Mouse (Mus musculus) kidney, embryonic 14.5 days (tissue): ENCODE measurements around the gene Cmtm1. TPM values are rescaled to one million over a fixed set of nuclear protein-coding genes. Genes with fewer than 3 reads are reported as not detected.

Source experiments
- ATAC-seq: fragments of 200-750 bp; cut with Nextera tagmentation; 2 replicates; pipeline ENCODE4 v1.8.0; 2017; ENCODE audit warnings: moderate number of reproducible peaks, mild to moderate bottlenecking, moderate TSS enrichment, moderate library complexity; ENCODE audit not compliant: low FRiP score, low TSS enrichment
- H3K27ac ChIP-seq: fragments of 300-500 bp; sonication (generic); 2 replicates; pipeline ENCODE4 v1.5.1; 2014; ENCODE audit warnings: low read depth, mild to moderate bottlenecking, low read length, moderate library complexity, mixed read lengths
- H3K27me3 ChIP-seq: fragments of 300-500 bp; sonication (generic); 2 replicates; pipeline ENCODE4 v1.6.1; 2014; ENCODE audit warnings: mild to moderate bottlenecking, low read length; ENCODE audit not compliant: control insufficient read depth, insufficient read depth
- H3K36me3 ChIP-seq: fragments of 300-500 bp; sonication (generic); 2 replicates; pipeline ENCODE4 v1.6.1; 2014; ENCODE audit warnings: low read length, mixed read lengths; ENCODE audit not compliant: control insufficient read depth, insufficient read depth
- H3K4me1 ChIP-seq: fragments of 300-500 bp; sonication (generic); 2 replicates; pipeline ENCODE4 v1.6.1; 2014; ENCODE audit warnings: low read length, mixed read lengths; ENCODE audit not compliant: control insufficient read depth, insufficient read depth
- H3K4me2 ChIP-seq: fragments of 300-500 bp; sonication (generic); replicated peaks from 2 replicates; pipeline ENCODE4 v1.6.1; 2014; ENCODE audit warnings: low read depth, mild to moderate bottlenecking, low read length
- H3K4me3 ChIP-seq: fragments of 300-500 bp; sonication (generic); 2 replicates; pipeline ENCODE4 v1.5.1; 2014; ENCODE audit warnings: mild to moderate bottlenecking, low read length
- H3K9ac ChIP-seq: fragments of 300-500 bp; sonication (generic); 2 replicates; pipeline ENCODE4 v1.6.1; 2014; ENCODE audit warnings: low read depth, mild to moderate bottlenecking, low read length, moderate library complexity
- H3K9me3 ChIP-seq: fragments of 300-500 bp; sonication (generic); 2 replicates; pipeline ENCODE4 v1.6.1; 2016; ENCODE audit warnings: low read length; ENCODE audit not compliant: control insufficient read depth
- WGBS: fragments of 180-500 bp; shearing (Covaris S2); extraction: QIAGEN DNeasy Blood & Tissue Kit; methylation state at CpG from one replicate; pipeline ENCODE4 v1.1.7; 2014; 5-methylcytosine and 5-hydroxymethylcytosine counted together
- polyA plus RNA-seq: library from polyadenylated mRNA; unstranded; fragments of >200 nt; fragmentation: Nextera tagmentation; extraction: Ambion mirVana; gene quantifications from 2 replicates; pipeline ENCODE4 v1.2.1, GENCODE M21; 2014

Cmtm1 gene
- polyA plus RNA-seq, 1 experiment from 2014 or later = not detected

GRCm38 (mm10) chr8:104251461-104251860 lies 58.5 kb downstream of the Cmtm1 start:
- H3K27ac ChIP-seq = peak overlapping the region; percentile 88; the same call in 1 of the 2 replicates
- peak; percentile 24; the same call in 1 of the 2 replicates for ATAC-seq
- peaks cover 12% of the 10 kb centered on the region for H3K4me1 ChIP-seq
- WGBS = under 1% methylated on average over 7 of the region's 7 CpGs
- H3K27me3 ChIP-seq = no peaks in the 10 kb centered on the region
- H3K4me2 ChIP-seq = peak overlapping the region; percentile 75
- no peaks in the 10 kb centered on the region for H3K36me3 ChIP-seq
- H3K9ac ChIP-seq = peak overlapping the region; percentile 74
- peak overlapping the region; percentile 77 for H3K4me3 ChIP-seq
- no peaks in the 10 kb centered on the region for H3K9me3 ChIP-seq

GRCm38 (mm10) chr8:104250439-104251367 lies 59.2 kb downstream of the Cmtm1 start, which contains the start of gene Cklf:
TSS of gene Cklf (plus strand) at chr8:104250861.
- WGBS = 4% methylated on average over 41 of the region's 41 CpGs
- peak within 1 kb of the TSS; percentile 74 for H3K9ac ChIP-seq
- H3K36me3 ChIP-seq = no peaks in the 10 kb centered on the region
- peak; percentile 87 for ATAC-seq
- H3K27me3 ChIP-seq = no peaks in the 10 kb centered on the region
- peak within 1 kb of the TSS; percentile 88 for H3K27ac ChIP-seq
- H3K9me3 ChIP-seq = no peaks in the 10 kb centered on the region
- peaks cover 12% of the 10 kb centered on the region for H3K4me1 ChIP-seq
- H3K4me2 ChIP-seq = peak within 1 kb of the TSS; percentile 75
- peak within 1 kb of the TSS; percentile 77 for H3K4me3 ChIP-seq

GRCm38 (mm10) chr8:104249442-104249996 lies 60.4 kb downstream of the Cmtm1 start:
- H3K27ac ChIP-seq = no peak overlapping the region
- no peak overlapping the region for H3K4me2 ChIP-seq
- peaks cover 12% of the 10 kb centered on the region for H3K4me1 ChIP-seq
- no peak overlapping the region for H3K9ac ChIP-seq
- H3K4me3 ChIP-seq = no peak overlapping the region
- ATAC-seq = no peak
- H3K36me3 ChIP-seq = peaks cover 4% of the 10 kb centered on the region; the same call in 1 of the 2 replicates
- no peaks in the 10 kb centered on the region for H3K9me3 ChIP-seq
- H3K27me3 ChIP-seq = no peaks in the 10 kb centered on the region
- 88% methylated on average over 7 of the region's 7 CpGs for WGBS

- Histone ChIP-seq H3K4me1 (peaks cover 12% of the 10 kb centered on the region), H3K27ac (no peak within 1 kb of the TSS), H3K4me2 (peak within 1 kb of the TSS; percentile 64)
These were observed 61.7 kb downstream of the Cmtm1 start, which contains the start of gene Tk2 for GRCm38 (mm10) chr8:104248276-104248675. TSS of gene Tk2 (minus strand) at chr8:104248558.

GRCm38 (mm10) chr8:104247908-104248275 lies 62.1 kb downstream of the Cmtm1 start:
- Histone ChIP-seq H3K4me1 (peaks cover 12% of the 10 kb centered on the region), H3K4me2 (peak overlapping the region; percentile 64), H3K27me3 (no peaks in the 10 kb centered on the region), H3K36me3 (peaks cover 12% of the 10 kb centered on the region; the same call in 1 of the 2 replicates), H3K27ac (no peak overlapping the region), H3K9me3 (no peaks in the 10 kb centered on the region), H3K4me3 (peak overlapping the region; percentile 81), H3K9ac (peak overlapping the region; percentile 78)
- peak; percentile 2; the same call in 1 of the 2 replicates for ATAC-seq
- 3% methylated on average over 11 of the region's 11 CpGs for WGBS

More at GRCm38 (mm10) chr8:104248276-104248675, 61.7 kb downstream of the Cmtm1 start, which contains the start of gene Tk2:
- Histone ChIP-seq H3K9me3 (no peaks in the 10 kb centered on the region), H3K36me3 (peaks cover 9% of the 10 kb centered on the region; the same call in 1 of the 2 replicates), H3K4me3 (peak within 1 kb of the TSS; percentile 81), H3K27me3 (no peaks in the 10 kb centered on the region), H3K9ac (peak within 1 kb of the TSS; percentile 78)
- 0% methylated on average over 28 of the region's 28 CpGs for WGBS
- ATAC-seq = peak; percentile 86

- H3K4me1 ChIP-seq = peaks cover 12% of the 10 kb centered on the region
- no peaks in the 10 kb centered on the region for H3K9me3 ChIP-seq
- peak overlapping the region; percentile 64 for H3K4me2 ChIP-seq
- H3K9ac ChIP-seq = peak overlapping the region; percentile 78
- ATAC-seq = no peak
- H3K27me3 ChIP-seq = no peaks in the 10 kb centered on the region
- H3K36me3 ChIP-seq = peaks cover 13% of the 10 kb centered on the region
- H3K4me3 ChIP-seq = peak overlapping the region; percentile 81
- WGBS = 63% methylated on average over 22 of the region's 22 CpGs
- H3K27ac ChIP-seq = no peak overlapping the region
These were observed 62.7 kb downstream of the Cmtm1 start for GRCm38 (mm10) chr8:104247054-104247907.

GRCm38 (mm10) chr8:104246621-104247020 lies 63.3 kb downstream of the Cmtm1 start:
- WGBS = 78% methylated on average over 4 of the region's 4 CpGs
- Histone ChIP-seq H3K4me2 (no peak overlapping the region), H3K27ac (no peak overlapping the region)

More at GRCm38 (mm10) chr8:104246621-104247020, 63.3 kb downstream of the Cmtm1 start:
- H3K27me3 ChIP-seq = no peaks in the 10 kb centered on the region
- H3K4me3 ChIP-seq = no peak overlapping the region
- no peaks in the 10 kb centered on the region for H3K9me3 ChIP-seq
- peaks cover 12% of the 10 kb centered on the region for H3K4me1 ChIP-seq
- no peak overlapping the region for H3K9ac ChIP-seq
- ATAC-seq = no peak
- H3K36me3 ChIP-seq = peaks cover 19% of the 10 kb centered on the region
